Mouse (Mus musculus) right cerebral cortex, postnatal 4 days (tissue): ENCODE measurements around the gene Wwc1.
A peak's percentile ranks its signal among the peaks of the same experiment; 100 is the strongest.
"Not testable (repeated sequence)": the region's sequence is repeated elsewhere in the genome, so short reads cannot be mapped to it uniquely, and the experiment has no call there.

Experiments used
- DNase-seq: peaks from one replicate; pipeline ENCODE4 v3.0.0-alpha.2; 2022

Wwc1 gene

GRCm38 (mm10) chr11:35834022-35834760 lies 146.1 kb downstream of the Wwc1 start, which contains the start of gene Rars:
Rars (minus strand) TSS chr11:35834506.
- DNase-seq = peak; percentile 91

- DNase-seq = no peak
These were observed 147.1 kb downstream of the Wwc1 start for GRCm38 (mm10) chr11:35833270-35833669.

GRCm38 (mm10) chr11:35832139-35832538 lies 148.2 kb downstream of the Wwc1 start:
- no peak for DNase-seq

GRCm38 (mm10) chr11:35827714-35828113 lies 152.6 kb downstream of the Wwc1 start:
- DNase-seq = no peak

- no peak for DNase-seq
These were observed 164.0 kb downstream of the Wwc1 start for GRCm38 (mm10) chr11:35816316-35816715.

- DNase-seq = no peak
These were observed 168.9 kb downstream of the Wwc1 start for GRCm38 (mm10) chr11:35811458-35811857.

- DNase-seq = no peak
These were observed 179.0 kb downstream of the Wwc1 start for GRCm38 (mm10) chr11:35801332-35801731.

- peak; percentile 29 for DNase-seq
These were observed 181.5 kb downstream of the Wwc1 start, which contains the start of gene Fbll1 for GRCm38 (mm10) chr11:35798874-35799273. Fbll1 (minus strand) TSS chr11:35798884.

- peak; percentile 79 for DNase-seq
These were observed 181.9 kb downstream of the Wwc1 start for GRCm38 (mm10) chr11:35798495-35798820.

- DNase-seq = peak; percentile 40
These were observed 182.4 kb downstream of the Wwc1 start for GRCm38 (mm10) chr11:35797751-35798494.

- not testable (repeated sequence) for DNase-seq
These were observed 187.5 kb downstream of the Wwc1 start for GRCm38 (mm10) chr11:35792800-35793199.

GRCm38 (mm10) chr11:35788443-35788842 lies 191.9 kb downstream of the Wwc1 start:
- no peak for DNase-seq
